Mouse (Mus musculus): ENCODE measurements at regions not wholly inside any gene's neighbourhood (a gene's known extent, or its start where the extent isn't known, plus 50 kb on each side); places are given as distances from the start of the nearest gene placed in this dataset.

DNA sequence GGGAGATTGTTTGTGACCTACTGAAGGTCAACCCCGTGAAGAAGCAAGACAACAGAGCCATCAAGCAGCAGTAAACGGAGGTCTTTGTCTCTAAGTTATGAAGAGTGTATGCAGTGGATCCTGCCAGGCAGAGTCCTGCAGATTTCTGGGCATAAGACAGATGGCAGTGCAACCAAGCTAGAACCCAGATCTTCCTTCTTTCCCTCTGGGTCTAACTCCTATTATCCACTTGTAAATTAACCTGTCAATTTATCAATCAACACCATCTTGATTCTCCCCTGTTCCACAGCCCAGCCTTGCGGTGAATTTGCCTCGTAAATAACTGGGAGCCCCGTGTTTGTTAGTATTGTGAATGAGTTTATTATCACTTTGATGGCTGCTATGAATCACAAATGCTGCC, 555.7 kb downstream of the Nr2f2 start:
- peak; percentile 5 for DNase-seq

DNA sequence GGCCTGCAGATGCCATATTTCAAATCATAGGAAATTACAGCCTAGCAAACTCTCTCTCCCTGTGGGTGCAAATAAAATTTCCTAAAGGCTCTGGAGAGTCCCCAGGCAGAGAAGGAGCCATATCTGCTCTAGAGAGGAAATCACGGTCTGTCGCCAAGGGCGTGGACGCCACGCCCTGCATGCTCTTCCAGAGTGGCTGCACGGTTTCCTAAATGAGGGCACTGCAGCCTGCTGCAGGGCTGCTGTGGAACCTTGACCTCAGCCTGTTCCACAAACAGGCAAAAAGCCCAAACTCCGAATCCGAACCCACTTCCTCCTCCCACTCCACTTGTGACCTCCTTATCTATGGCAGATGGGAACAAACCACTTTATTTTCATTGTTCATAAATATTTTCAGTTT, 559.3 kb downstream of the Nr2f2 start:
- peak; percentile 7 for DNase-seq

GRCm38 (mm10) chr7:69770980-69771348, 595.6 kb downstream of the Nr2f2 start:
- DNase-seq, result no peak

DNA sequence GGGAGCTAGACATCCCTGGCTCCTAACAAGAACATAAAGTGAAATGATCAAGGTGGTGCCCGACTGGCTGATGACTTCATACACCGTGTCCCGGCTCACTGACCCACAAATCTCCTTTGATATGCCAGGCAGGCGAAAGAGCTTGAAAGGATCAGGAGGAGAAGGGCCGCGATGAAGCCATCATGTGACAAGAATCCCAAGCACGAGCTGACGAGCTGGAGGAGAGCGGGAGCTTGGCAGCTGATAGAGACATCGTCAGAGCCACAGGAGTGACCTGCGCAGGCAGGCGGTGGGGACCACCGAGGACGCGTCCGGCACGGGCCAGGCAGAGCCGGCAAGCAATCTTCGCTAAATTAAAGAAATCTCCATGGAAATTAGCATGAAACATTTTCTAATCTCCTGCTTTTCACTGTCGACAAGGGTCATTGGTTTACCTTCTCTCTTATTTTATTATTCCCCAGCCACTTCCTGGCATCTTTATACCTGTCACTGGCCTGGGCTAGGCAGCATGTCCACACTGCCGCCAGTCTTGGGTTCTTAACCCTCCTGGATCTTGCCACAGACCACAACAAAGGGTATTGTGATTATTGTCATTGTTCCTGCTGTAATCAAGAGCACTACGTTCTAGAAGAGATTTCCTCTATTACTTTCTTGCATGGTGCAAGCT, 596.1 kb downstream of the Nr2f2 start:
- no peak for DNase-seq

- no peak for DNase-seq
These were observed 600.1 kb downstream of the Nr2f2 start for GRCm38 (mm10) chr7:69766451-69766850.

DNA sequence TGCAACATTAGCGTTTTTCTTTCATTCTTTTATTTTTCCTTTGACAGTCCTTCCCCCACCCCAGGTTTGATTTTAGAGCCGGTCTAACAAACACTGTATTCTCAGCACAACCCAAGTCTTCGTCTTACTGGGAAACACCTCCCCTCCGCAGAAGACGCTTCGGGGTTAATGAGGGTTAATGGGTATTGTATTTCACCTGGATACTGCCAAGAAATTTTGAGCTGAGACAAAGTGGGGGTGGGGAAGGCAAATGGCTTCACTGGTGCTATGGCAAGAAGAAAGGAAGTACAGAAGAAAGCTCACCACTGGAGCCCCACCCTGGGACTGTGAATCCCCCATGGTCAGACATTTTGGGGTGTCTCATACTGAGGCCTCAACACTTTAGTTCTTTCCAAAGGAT, 626.0 kb downstream of the Nr2f2 start:
- peak; percentile 28 for DNase-seq

DNA sequence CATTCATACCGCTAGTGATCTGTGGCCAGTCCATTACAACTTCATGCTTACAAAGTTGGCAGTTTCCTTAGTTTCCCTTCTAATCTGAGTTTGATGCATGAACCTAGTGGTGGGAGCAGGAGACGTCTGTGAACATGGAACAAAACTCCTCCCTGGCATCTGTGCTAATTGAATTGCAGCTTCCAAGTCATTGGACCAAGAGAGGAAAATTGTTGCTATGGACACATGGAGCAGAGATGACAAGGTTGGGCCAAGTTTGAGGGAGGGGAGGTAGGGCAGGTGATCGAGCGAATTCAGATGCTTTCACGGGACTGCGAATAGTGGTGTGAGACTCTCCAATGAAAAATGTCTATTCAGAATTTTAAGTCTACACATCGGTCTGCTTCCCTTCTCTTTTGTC, 627.5 kb downstream of the Nr2f2 start:
- no peak for DNase-seq

GRCm38 (mm10) chr7:69715081-69715480, 651.5 kb downstream of the Nr2f2 start:
- no peak for DNase-seq

GRCm38 (mm10) chr7:69670211-69670610, 696.3 kb downstream of the Nr2f2 start:
- DNase-seq, result no peak

DNA sequence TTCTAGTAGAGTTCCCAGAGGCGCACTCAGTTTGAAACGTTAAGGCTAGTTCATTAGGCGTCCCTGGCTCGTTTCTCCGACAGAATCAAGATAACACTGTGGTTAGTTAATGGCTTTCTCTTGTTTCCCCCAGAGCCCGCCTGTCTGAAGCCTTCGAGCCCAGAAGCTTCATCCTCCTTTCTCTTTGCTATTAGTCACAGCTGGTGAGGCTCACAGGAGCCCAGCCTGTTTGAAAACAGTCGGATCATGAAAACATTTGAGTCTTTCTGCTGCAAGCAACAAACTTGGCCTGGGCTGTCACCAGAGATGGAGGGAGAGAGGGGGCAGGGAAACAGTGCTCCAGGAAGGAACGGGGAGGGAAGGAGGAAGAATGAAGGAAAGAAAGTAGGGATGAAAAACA, 711.0 kb downstream of the Nr2f2 start:
- no peak for DNase-seq

DNA sequence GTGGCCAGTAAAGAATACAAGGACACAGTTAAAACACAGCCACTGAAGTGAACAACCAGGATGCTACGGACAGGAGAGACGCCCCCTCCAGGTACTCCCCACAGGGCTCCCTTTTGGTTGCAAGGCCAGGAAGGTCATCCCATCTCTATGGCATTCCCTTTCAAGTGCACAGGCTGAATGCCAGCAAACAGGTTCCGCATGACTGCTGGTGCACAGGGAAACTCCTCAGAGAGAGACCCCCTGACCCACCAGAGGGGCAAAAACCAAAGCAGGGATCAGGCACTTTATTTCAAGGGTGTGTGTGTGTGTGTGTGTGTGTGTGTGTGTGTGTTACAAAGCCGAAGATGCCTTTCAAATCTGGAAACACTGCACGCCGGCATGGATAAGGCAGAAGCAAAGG, 721.1 kb downstream of the Nr2f2 start:
- DNase-seq, result no peak

DNA sequence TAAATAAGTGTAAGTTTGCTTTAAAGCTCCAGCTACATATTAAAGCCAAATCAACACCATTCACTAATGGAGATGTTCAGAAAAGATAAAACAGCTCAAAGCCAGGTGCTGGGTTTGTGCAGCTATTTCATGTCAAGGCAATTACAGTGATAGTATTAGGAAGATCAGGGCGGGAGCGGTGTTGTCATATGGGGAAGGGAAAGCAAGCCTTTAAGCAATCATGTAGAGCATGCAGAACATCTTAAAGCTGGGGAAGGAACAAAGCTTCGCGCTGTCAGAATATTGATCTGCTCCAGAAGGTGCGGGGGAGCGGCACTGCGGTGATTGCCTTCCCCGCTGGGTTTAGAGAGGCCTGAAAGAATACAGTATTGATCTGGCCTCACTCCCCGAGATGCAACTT, 724.9 kb downstream of the Nr2f2 start:
- no peak for DNase-seq

GRCm38 (mm10) chr7:69599866-69600265, 766.7 kb downstream of the Nr2f2 start:
- peak; percentile 24 for DNase-seq

GRCm38 (mm10) chr7:69585716-69586115, 780.8 kb downstream of the Nr2f2 start:
- DNase-seq, result no peak

GRCm38 (mm10) chr7:69585131-69585530, 781.4 kb downstream of the Nr2f2 start:
- no peak for DNase-seq

DNA sequence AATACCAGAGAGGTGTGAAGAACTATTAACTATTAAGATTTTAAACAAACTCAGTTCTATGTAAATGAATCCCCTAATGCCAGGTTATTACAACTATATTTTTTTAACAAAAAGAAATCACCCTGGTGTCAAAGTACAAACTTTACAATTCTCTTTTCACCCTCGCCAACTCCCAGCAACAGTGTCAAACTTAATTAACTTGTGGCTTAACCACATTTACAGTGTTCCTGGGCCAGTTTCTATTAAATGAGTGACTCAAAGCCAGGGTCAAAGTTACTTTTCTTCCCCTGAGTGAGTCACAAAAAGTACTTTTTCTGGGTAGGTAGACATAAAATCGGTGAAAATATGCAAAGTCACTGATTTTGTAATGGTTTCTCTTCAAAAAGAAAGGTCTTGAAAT, 782.0 kb downstream of the Nr2f2 start:
- no peak for DNase-seq

GRCm38 (mm10) chr7:69583901-69584300, 782.6 kb downstream of the Nr2f2 start:
- DNase-seq, result no peak

GRCm38 (mm10) chr7:69581668-69582067, 784.9 kb downstream of the Nr2f2 start:
- no peak for DNase-seq

DNA sequence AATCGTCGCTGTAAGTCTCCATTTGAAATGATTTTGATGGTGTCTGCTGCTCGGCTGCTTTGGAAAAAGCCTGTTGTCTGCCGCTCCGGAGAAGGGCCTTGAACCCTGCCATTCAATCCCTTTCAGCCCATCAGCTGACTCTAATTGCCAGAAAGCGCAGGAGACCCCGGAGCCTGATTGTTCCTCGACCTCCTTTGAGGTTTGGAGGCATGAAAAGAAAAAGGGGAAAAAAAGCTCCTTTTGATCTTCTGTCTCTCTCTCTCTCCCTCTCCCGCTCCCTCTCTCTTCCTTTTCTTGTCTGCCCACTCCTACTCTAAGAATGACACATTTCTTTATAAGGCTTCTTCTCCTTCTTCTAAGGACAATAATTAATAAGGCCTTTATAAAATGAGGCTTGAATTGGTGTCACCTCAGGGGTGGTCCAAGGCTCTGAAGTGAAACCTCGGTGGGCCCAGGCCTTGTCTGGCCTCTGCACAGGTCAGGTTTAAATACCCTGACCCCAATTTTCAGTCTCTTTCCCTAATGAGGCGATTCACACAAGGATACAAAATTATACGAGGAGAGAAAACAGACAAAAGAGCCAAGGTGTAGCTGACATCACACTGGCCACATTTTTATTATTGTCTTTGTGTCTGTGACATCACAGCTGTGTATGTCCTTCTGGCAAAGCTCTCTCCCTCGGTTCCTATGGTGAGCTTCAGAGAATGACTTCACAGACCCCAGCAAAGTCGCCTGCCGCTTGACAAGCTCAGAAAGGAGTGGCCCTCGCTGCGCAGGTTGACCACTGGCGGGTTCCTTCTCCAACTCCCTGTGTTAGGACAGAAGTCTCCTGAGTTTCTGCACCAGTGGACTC, 787.4 kb downstream of the Nr2f2 start:
- DNase-seq, result no peak

DNA sequence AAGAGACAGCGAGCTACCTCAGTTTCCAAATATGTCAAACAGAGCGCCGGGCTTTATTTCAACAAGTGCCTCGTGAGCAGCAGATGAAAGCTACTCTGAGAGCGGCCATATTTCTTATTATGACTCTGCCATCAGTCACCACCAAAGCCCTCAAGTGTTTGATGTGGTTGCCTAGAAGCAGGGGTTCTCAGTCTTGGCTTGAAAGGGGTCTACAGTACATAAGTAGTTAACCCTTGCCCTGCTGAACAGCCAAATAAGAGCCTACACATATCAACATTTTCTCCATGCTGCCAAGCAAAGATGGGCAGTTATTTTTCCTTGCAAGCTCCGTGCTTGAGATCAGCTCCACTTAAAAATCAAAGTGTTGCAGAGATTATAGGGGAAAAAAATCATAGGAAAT, 788.8 kb downstream of the Nr2f2 start:
- no peak for DNase-seq

GRCm38 (mm10) chr7:69576596-69576995, 789.9 kb downstream of the Nr2f2 start:
- no peak for DNase-seq

DNA sequence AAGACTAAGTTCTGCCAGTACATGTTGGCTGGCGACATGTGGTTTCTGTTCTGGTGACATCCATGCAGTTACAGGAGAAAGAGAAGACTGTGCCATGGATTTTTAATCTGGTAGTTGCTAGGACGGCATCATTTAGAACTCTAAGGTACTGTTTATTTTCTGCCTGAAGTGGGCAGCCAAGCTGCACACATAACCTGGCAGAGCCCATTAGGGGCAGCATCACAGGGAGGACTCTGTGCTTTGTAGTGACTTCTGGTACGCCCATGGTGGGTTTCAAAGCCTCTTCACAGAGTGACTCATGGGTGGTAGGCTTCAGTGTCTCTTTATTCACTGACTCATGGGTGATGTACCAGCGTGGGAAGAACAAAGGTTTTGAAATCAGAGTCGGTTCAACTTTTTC, 792.8 kb downstream of the Nr2f2 start:
- DNase-seq, result no peak

GRCm38 (mm10) chr7:69572626-69573394, 793.7 kb downstream of the Nr2f2 start:
- DNase-seq, result no peak

- no peak for DNase-seq
These were observed 799.6 kb downstream of the Nr2f2 start for GRCm38 (mm10) chr7:69566949-69567348.
